10 mouse cellular contexts compared by ENCODE assay signal in the genomic region with DNA sequence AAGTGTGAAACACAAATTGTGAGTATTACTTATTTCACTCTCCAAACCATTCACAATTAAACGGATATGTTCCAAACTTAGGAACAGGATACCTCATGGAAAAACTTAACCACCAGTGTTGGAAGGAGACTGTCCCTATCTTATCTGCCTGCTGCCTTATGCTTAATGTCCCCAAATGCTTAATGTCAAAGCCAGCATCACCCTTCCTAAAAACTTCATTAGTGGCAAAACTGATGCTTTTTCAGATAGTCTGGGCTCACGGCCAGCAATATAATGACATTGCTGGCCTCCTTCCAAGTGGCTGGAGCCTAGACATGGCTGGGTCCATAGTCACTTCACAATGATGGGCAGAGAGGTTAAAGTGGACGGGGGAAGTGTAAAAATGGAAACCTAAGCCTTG. TPM values are rescaled to one million over a fixed set of nuclear protein-coding genes. Genes with fewer than 3 reads are reported as not detected.
A peak's percentile ranks its signal among the peaks of the same experiment; 100 is the strongest.
DNase-seq lines count a peak whose midpoint lies in the region; ATAC-seq and TF ChIP-seq lines count a peak whose summit lies in the region.
"Had no signal": no experiment of that assay in that cellular context is flagged by ENCODE, and none has a peak within 500 bp of the region (broad histone marks: within the 10 kb centered on the region; RNA-seq: fewer than 3 reads in every experiment).

No protein-coding gene starts in this region.

- no peak overlapping the region for H3K4me3 ChIP-seq in intestine, embryonic 15.5 days (replicated peaks)
- H3K4me3 ChIP-seq in intestine, postnatal 0 days (ENCODE audit: low read depth, low read length) = no peak overlapping the region
- no peak overlapping the region for H3K4me3 ChIP-seq in cerebellum, adult 2 months (replicated peaks; ENCODE audit: insufficient read depth, low read depth, low read length)
- H3K4me3 ChIP-seq: embryonic facial prominence, embryonic 12.5 days; liver, embryonic 15.5 days had no signal

- peak; percentile 43; the same call in 1 of the 2 replicates for ATAC-seq in intestine, embryonic 15.5 days
- ATAC-seq in intestine, postnatal 0 days = no peak

- no peak overlapping the region for H3K27ac ChIP-seq in intestine, embryonic 15.5 days
- H3K27ac ChIP-seq in intestine, postnatal 0 days (ENCODE audit: low read depth, low read length) = no peak overlapping the region
- H3K27ac ChIP-seq in cerebellum, adult 2 months (ENCODE audit: insufficient read depth, low read length) = no peak overlapping the region
- H3K27ac ChIP-seq: embryonic facial prominence, embryonic 12.5 days; liver, embryonic 15.5 days had no signal

- WGBS in intestine, embryonic 15.5 days = 40% methylated on average over 3 of the region's 3 CpGs
- WGBS in intestine, postnatal 0 days = 45% methylated on average over 3 of the region's 3 CpGs
- WGBS in cerebellum, adult 2 months = 29% methylated on average over 3 of the region's 3 CpGs

- no peaks in the 10 kb centered on the region for H3K9me3 ChIP-seq in intestine, embryonic 15.5 days
- H3K9me3 ChIP-seq in intestine, postnatal 0 days (ENCODE audit: control insufficient read depth) = no peaks in the 10 kb centered on the region
- H3K9me3 ChIP-seq: embryonic facial prominence, embryonic 12.5 days; liver, embryonic 15.5 days had no signal

- no peak for TF ChIP-seq CTCF in intestine, postnatal 0 days (IDR thresholded peaks at IDR 0.05; ENCODE audit: low read depth)
- TF ChIP-seq CTCF in cerebellum, adult 2 months (IDR thresholded peaks at IDR 0.05; ENCODE audit: borderline replicate concordance, insufficient read depth, low read depth, low read length) = no peak

- no peak for TF ChIP-seq POLR2A in cerebellum, adult 2 months (IDR thresholded peaks at IDR 0.05; ENCODE audit: borderline replicate concordance, insufficient read depth, low read length)

- no peaks in the 10 kb centered on the region for H3K27me3 ChIP-seq in intestine, embryonic 15.5 days (replicated peaks)
- H3K27me3 ChIP-seq in intestine, postnatal 0 days (replicated peaks; ENCODE audit: control insufficient read depth, insufficient read depth, low read length) = no peaks in the 10 kb centered on the region
- H3K27me3 ChIP-seq in cerebellum, adult 2 months (ENCODE audit: control insufficient read depth, insufficient read depth, low read length) = no peaks in the 10 kb centered on the region
- H3K27me3 ChIP-seq: embryonic facial prominence, embryonic 12.5 days; liver, embryonic 15.5 days had no signal

- H3K4me1 ChIP-seq in intestine, embryonic 15.5 days (replicated peaks) = no peaks in the 10 kb centered on the region
- H3K4me1 ChIP-seq in intestine, postnatal 0 days (replicated peaks; ENCODE audit: control insufficient read depth, insufficient read depth, low read length) = no peaks in the 10 kb centered on the region
- H3K4me1 ChIP-seq in cerebellum, adult 2 months (ENCODE audit: control insufficient read depth, insufficient read depth, low read length) = no peaks in the 10 kb centered on the region
- H3K4me1 ChIP-seq: embryonic facial prominence, embryonic 12.5 days; liver, embryonic 15.5 days had no signal

- peak; percentile 47 to 62 for DNase-seq in cerebellum, adult 2 months
- DNase-seq in heart, postnatal 36 days = peak; percentile 61 to 67
- DNase-seq in lung, postnatal 10 days = peak; percentile 65
- DNase-seq in spleen, adult 18-20 months = no peak
- DNase-seq in testis, postnatal 14 days (ENCODE audit: low spot score) = no peak
- no peak for DNase-seq in spleen, postnatal 10 days (ENCODE audit: low spot score in 2 of 2)

- H3K36me3 ChIP-seq in intestine, embryonic 15.5 days = no peaks in the 10 kb centered on the region
- peaks cover 5% of the 10 kb centered on the region; the same call in 1 of the 2 replicates for H3K36me3 ChIP-seq in intestine, postnatal 0 days (ENCODE audit: control insufficient read depth, insufficient read depth)
- H3K36me3 ChIP-seq: embryonic facial prominence, embryonic 12.5 days; liver, embryonic 15.5 days had no signal

- intact Hi-C loops in heart, postnatal 36 days (cut with DNase I) = loop anchor here (5.0 kb wide), 1 partner anchor 51 kb away; a partner anchor contains a TSS

- no peak overlapping the region for H3K4me2 ChIP-seq in intestine, embryonic 15.5 days (replicated peaks)
- H3K4me2 ChIP-seq in intestine, postnatal 0 days (replicated peaks; ENCODE audit: low read depth) = no peak overlapping the region
- H3K4me2 ChIP-seq: embryonic facial prominence, embryonic 12.5 days; liver, embryonic 15.5 days had no signal

- H3K9ac ChIP-seq in intestine, embryonic 15.5 days = no peak overlapping the region
- H3K9ac ChIP-seq in intestine, postnatal 0 days (ENCODE audit: low read depth, low read length) = no peak overlapping the region
- H3K9ac ChIP-seq: embryonic facial prominence, embryonic 12.5 days; liver, embryonic 15.5 days had no signal

RNA-seq across cellular contexts. Expression of a gene that starts 46.1 kb away (rescaled TPM):
- 6.2 and 6.8 TPM in 2 replicates for polyA plus RNA-seq in intestine, embryonic 15.5 days (2015; fragmentation: Nextera tagmentation; extraction: Ambion mirVana)
- polyA plus RNA-seq in intestine, postnatal 0 days (2015; fragmentation: Nextera tagmentation; extraction: Ambion mirVana) = 2.0 and 2.1 TPM in 2 replicates
- polyA plus RNA-seq in cerebellum, adult 2 months (2012; rRNA removed) = 9.3 and 11.3 TPM in 2 replicates
- 1 to 10 TPM; 1.2 to 1.3 TPM for total RNA-seq in heart, postnatal 36 days (2021)

RNA-seq across cellular contexts. Expression of a gene that starts 50.6 kb away (rescaled TPM):
- polyA plus RNA-seq in intestine, embryonic 15.5 days (2015; fragmentation: Nextera tagmentation; extraction: Ambion mirVana) = 3.1 and 4.4 TPM in 2 replicates
- 9.1 and 9.2 TPM in 2 replicates for polyA plus RNA-seq in intestine, postnatal 0 days (2015; fragmentation: Nextera tagmentation; extraction: Ambion mirVana)
- 48.3 and 51.5 TPM in 2 replicates for polyA plus RNA-seq in cerebellum, adult 2 months (2012; rRNA removed)
- 10 to 100 TPM; 18.8 to 21.6 TPM for total RNA-seq in heart, postnatal 36 days (2021)

Comparison
In these comparisons a context has a peak if more than half of its experiments do, and no peak if none do; other contexts are left out.
1. DNase-seq: peak in cerebellum, adult 2 months (2 of 2), heart, postnatal 36 days (2 of 2) and lung, postnatal 10 days (single experiment); none in spleen, adult 18-20 months (0 of 2), testis, postnatal 14 days (single experiment) and spleen, postnatal 10 days (0 of 2).